Mouse (Mus musculus) E14TG2a.4 (cell line): ENCODE data around the gene Dab1.

Source experiments
- CTCF ChIP-seq: conservative IDR thresholded peaks from 2 replicates; pipeline ENCODE4 v1.5.1; 2014; ENCODE audit warnings: low read length
- POU5F1 ChIP-seq: IDR thresholded peaks from 2 replicates; pipeline ENCODE4 v1.6.1; 2014; ENCODE audit warnings: low read length, borderline replicate concordance

- TF ChIP-seq CTCF: no peak
- no peak for TF ChIP-seq POU5F1
These were observed 1021.5 kb downstream of the Dab1 start for GRCm38 (mm10) chr4:104640617-104641016.
